Mouse (Mus musculus): ENCODE data around the gene Nsfl1c.
"Not testable (repeated sequence)": the region's sequence is repeated elsewhere in the genome, so short reads cannot be mapped to it uniquely, and the experiment has no call there.

Nsfl1c gene

DNA sequence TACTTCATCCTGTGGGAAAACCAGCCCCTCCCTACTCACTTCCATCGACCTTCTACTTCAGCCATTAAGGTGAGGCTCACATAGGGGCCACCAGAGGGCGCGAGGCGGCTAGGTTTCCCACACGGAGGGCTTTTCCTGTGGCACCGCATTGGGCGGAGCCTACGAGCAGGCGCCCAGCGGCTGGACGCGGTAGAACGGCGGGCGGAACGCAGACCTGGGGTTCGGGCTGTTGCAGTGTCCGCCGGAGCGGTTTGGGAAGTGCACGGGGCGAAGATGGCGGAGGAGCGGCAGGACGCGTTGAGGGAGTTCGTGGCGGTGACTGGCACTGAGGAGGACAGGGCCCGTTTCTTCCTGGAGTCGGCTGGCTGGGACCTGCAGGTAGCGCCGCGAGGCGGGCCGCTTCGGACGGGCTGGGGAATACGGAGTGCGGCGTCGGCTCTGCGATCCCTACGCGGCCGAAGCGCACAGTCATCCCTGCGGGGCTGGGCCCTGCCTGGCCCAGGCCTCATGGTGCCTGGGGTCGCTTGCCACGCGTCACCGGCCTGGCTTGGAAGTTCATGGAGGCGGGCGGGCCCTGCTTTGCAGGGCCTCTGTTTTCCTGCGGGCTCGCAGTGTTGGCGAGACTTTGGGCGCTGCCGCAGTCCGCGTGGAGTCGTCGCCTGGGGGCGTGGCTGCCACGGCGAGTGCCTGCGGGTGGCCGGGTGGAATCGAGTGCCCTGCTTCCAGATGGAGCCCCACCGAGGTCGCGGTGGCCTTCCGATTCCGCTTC is at the start of gene Nsfl1c:
Gene Nsfl1c, plus strand, starts transcription at position 148 of the 769 bp plus-strand sequence.
- peak; percentile 96 for DNase-seq

DNA sequence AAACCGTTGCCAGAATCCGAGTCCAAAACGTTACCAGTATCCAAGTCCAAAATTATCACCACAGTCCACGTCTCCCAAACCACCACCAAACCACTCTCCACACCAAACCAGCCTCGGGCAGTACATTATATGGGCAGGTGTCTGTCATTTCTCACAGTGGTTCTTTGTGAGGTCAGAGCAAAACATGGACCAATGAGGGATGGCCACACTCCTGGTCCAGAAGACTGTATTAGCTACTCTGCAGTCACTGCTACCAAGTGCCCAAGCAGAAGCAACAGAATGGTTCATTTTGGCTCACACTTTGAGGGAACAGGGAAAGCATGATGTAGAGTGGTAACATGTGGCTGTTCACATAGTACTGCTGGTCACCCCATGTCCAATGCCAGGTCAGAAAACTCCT is 17.9 kb upstream of the Nsfl1c start, which contains the start of gene 4921509C19Rik:
Gene 4921509C19Rik, minus strand, starts transcription at position 101 of the 400 bp plus-strand sequence.
- not testable (repeated sequence) for DNase-seq

DNA sequence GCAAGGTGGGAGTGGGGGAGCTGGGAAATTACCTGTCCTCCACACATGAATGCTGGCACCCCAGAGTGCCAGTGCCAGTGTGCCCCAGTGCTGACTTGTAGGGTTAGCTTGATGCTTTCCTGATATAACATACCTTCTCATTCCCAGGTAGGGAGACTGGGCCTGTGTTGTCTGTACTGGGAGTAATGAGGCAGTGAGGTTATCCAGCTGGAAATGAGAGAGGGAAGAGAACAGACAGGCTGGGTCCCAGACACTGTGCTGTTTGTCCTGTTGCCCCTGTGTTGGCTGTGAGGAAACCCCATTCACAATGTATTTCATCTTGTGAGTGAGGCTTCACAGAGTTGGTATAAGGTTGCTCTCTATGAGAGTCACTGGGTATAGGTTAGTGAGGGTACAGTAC is 7.5 kb upstream of the Nsfl1c start:
- no peak for DNase-seq

DNA sequence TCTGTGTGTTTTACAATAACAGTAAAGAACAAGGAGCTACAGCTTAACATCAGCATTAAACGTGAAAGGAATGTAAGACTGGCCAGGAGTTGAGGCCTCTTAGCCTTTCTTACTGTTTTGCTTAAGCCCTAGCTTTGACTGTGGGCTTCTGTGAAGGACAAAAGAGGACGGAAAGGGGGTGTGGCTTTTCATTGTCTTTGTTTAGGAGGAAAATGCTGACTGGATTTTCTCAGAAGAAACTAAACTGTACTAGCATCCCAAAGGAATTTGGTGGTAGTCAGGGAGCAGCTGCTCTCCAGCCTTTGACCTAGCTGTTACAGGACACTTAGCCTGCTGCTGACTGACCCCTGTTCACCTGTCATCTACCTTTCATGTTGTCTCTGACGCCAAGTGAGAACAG is 4.4 kb downstream of the Nsfl1c start:
- DNase-seq, result no peak

DNA sequence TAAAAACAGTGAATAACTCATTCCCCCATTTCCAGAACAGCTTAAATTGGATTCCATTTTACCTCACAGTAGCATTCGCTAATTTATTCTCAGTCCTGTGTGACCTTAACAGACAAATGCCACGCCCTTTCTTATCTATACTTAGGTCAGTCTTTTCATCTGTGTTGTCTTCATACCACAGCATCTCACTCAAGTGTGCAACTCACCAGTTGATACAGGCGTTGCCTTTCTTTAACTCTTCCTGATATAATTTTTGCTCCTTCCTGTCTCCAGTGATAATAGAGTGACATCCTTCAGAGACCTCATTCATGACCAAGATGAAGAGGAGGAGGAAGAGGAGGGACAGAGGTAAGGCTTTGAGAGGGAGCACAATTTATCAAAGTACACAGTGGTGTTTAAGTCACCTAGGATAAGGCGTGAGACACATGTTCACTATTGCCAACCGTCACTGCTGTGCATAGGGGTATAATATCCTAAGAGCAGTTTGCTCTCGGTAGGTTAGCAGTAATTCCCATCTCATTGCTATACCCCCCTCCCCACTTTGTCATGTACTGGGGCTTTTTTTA is 6.5 kb downstream of the Nsfl1c start:
- no peak for DNase-seq

DNA sequence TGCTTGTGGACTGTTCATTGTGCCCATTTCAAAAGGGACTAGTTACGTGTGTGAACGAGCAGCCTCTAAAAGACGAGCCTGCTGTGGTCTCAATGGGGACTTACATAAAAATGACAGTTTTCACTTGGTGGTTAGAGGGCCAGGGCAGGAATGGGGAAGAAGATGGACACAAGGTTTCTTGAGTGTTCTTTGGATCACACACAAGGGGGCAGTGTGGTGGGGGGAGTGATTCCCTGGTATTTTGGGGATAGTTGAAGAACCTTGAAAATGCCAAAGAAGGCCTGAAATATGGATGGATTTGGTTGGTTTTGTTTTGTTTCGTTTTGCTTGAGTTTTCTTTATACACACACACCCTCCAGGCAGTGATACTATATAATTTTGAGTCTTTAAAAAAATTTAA is 10.2 kb downstream of the Nsfl1c start:
- no peak for DNase-seq

DNA sequence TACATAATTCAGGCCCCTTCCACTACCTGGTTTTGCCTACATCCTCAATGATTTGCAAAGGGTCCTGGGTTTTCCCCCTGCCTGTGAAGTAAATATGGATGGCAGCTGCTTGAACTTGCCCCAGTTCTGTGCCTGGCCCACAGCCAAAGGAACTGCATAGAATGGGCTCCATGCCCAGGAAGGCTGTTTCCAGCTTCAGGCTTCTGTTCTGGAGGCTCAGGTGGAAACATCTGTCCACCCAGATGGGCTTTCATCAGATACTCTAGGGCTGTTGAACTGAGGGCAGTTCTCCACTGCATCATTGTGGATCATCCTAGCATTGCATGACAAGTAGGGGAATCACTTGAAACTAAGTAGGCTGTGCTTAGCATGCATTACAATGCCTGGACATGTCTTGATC is 18.2 kb downstream of the Nsfl1c start:
- DNase-seq, result peak; percentile 66

DNA sequence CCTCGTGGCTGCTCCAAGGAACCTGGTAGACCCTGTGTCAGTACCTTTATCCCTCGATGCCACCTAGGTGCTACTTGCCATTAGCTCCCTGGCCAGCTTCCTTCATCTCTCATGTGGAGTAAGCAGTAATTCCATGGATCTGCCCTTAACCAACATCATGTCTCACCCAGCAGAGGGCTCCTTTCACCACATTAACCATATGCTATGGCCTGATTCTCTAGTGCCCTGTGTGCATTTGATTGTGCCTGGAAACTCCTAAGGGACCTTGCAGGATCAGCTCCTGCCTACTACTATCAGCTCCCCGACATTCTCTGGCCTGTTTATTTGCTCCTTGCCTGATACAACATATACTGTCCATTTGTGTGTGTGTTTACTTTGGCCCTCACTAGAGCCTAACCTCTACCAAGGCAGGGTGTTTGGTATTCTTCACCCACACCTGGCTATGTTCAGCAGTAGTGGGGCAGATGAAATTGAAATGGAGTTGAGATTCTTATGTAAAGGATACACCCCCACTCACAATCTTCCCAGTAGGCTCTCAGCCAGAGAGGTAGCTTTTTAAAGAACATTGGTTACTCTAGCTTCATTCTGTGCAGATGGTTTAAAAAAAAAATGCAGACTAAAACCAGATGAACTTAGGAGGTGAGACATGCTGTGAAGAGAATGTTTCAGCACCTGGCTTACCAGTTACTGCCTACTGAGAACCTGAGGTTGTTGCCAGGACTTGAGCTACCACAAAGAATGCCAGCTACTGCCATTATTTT is 19.7 kb downstream of the Nsfl1c start:
- DNase-seq, result no peak

DNA sequence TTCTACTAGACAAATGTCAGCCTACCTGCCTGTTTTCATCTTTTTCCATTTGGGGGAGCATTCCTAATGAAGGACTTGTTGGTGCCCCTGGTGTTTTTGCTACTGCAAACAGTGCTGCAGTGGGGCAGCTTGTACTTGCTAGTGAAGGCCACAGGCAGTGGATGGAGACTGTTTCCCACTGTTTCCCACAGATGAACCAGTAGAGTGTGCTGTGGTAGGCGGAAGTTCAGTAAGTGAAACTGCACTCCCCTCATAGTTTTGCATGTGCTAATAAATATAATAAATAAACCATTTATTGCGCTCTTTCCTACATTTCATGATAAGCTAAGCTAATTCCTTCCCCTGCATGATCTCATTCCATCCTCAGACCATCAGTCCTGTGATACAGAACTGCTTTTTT is 25.0 kb downstream of the Nsfl1c start:
- DNase-seq, result no peak

DNA sequence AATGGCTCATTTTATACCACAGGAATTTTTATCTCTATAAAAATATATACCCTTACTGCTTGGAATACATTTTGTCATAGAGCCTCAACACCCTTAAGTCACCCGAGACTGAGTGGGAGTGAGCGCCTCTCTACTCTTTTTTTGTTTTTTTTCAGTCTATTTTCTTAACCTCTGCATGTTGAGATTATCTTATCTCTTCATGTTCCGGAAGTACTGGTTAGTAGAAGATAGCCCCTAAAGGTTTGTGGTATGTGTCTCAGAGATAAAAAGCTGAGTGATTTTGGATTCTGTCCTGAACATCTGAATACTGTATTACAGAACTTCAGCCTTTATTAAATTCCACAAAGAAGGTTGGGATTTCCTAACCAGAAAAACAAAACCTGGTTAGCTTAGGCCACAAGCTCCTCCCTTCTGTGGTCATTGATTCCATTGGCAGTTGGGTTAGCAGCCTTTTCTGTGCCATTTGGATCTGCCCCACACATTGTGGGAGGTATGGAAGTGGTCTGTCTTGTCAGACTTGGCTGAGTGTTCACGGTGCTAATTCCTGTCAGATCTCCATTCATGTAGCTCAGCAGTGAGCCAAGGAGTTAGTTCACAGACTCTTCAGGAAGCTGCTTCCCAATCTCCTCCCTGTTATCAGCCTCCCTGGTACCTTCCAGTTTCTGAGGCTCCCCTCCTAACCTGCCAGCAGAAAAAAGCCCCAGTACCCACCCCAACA is 30.5 kb downstream of the Nsfl1c start:
- DNase-seq, result no peak

DNA sequence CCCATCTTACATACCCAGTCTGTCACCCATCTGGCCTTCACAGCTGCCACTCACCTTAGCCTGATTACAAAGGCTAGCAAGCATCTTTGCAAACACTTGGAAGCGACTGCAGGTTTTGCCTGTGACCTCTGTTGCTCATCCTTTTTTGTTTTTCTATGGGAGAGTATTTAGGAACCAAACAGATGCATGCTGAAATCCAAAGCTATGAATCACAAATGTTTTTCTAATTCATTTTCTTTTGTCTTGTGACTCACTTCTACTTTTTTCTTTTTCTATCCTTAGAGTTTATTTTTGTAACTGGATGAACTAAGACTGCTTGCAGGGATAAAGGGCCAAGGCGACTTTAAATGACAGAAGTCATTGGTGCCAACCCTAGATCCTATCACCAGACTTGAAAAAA is 31.5 kb downstream of the Nsfl1c start:
- DNase-seq, result no peak

DNA sequence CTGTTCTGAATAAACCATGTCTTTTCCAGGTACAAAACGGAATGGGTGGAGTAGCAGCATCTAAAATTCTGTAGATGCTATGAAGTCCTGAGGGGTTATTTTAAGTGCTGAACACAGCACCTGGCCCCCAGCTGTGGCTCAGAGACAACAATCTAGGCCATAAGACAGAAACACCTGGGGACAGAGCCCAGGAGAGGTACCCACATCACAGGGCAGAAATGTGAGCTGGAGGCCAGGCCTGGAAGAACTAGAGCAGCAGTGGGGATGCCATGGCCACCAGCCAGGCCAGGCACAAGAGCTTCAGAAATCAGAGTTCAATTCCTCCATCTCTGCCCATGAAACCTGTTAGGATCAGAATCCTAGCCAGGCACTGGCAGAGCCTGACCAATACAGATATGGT is 34.1 kb downstream of the Nsfl1c start:
- DNase-seq, result no peak

DNA sequence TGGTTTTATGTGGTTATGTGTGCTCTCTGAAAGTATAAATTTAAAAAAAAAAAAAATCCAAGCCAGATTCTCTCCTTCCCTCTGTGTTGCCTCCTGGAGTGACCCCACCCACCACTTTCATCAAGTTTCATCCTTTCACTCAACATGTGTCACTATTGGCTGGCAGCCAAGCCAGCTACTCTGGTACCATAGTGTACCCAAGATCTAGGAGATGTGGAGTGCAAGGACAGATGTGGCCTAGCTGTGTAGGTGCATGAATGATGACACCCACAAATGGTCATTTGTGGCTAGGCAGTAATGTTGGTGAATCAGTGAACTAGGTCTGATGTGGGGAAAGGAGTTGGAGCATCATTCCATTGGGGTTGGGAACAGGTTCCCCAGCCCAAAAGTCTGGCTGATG is 35.2 kb downstream of the Nsfl1c start:
- no peak for DNase-seq

DNA sequence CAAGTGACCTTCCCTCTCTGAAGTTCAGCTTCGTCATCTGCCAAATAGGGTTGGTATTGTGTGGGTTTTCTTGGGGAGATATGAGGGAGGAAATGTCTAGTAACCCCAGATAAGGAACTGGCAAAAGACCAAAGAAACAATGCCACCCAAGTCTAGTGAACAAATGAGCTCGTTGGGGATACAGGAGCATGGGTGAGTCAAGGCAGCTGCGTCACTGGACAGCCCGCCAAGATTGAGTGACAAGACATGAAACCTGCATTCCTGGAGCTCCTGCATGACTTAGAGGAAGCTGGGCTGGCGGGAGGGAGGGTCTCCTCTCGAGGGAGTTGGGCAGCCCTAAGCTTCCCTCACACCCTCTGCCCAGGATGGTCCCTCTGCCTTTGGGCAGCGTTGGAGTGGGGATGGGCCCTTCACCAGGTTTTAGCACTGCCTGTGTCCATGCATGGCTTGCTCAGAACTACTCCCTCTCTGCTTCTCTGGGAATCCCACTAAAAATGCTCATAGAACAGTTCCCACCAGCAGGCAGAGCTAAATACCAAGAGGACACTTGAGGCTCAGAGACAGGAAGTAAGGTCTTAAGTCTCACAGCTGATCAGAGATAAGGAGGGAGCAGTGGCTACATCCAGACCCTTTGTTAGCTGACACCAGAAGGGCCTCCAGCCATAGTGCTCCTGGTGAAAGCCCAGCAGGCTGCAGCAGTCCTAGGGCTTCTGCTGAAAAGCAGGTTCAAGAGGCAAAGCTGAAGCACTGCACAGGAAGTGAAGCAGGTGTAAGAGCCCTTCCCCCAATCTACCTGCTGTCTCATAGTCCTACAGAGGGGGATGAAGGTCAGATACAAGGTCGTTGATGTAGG is 36.6 kb downstream of the Nsfl1c start:
- no peak for DNase-seq

DNA sequence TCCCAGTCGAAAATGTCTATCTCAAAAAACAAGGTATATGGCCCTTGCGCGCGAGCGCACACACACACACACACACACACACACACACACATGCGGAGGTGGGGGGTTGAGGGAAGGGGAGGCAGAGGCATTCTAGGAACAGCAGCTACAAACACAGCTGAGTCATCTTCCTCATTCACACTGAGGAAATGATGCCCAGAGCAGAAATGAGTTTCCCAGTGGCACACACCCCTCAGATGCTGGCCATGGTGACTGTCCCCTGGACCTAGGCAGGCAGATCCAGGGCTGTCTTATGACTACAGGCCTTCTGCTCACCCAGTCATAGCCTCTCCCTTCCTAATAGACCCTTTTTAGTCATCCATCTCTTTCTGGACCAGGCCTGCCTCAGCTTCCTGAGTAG is 39.6 kb downstream of the Nsfl1c start:
- no peak for DNase-seq

DNA sequence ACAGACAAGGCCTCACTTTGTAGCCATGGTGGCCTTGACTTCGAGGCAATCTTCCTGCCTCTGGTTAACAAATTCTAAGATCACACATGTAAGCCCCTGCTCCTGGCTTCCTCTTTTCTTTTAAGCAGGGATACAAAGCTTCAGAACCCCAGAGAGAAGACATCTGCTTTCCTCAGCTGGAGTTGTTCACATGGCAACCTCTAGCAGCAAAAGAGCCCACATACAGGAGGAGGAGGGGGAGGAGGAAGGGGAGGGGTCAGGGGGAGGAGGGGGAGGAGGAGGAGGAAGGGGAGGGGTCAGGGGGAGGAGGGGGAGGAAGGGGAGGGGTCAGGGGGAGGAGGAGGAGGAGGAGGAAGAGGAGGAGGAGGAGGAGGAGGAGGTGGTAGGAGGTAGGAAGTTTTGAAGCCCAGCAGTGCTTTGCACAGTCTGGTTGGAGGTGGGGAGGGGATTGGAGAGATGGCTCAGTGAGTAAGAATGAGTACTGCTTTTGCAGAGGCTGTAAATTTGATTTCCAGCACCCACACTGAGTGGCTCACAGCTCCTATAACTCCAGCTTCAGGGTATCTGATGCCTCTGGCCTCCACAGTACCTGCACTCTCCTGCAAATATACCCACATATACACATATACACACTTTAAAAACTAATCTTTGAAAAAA is 42.1 kb downstream of the Nsfl1c start:
- DNase-seq, result no peak

DNA sequence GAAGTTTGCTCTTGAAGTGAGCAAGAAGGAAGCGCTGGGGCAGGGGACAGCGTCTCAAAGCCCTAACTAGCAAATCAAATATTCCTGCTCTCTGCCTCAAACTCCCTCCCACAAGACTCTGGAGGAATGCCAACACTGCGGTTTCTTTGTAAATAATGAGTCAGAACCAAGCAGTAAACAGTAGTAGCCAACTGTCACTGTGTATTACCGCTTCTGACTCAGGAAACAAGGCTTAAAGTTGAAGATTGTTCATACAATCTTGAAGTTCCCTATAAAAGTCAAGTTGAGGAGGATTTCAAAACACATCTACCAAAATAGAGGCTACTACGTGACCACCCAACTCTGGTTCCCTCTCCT is 42.6 kb downstream of the Nsfl1c start:
- peak; percentile 35 for DNase-seq

DNA sequence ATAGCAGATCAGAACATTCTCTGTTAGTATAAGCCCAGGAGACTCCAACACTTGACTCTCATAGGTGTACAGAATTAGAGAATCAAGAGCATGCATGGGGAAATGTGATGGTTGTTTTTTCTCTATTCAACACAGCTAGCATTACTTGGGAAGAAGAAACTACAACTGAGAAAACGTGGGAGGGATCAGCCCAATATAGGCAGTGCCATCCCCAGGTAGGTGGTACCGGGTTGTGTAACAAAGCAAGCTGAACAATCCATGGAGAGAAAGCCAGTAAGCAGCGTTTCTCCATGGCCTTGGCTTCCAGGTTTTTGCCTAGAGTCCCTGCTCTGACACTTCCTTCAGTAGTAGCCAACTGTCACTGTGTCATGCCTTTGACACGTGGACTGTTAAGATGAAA is 44.7 kb downstream of the Nsfl1c start:
- DNase-seq, result no peak

DNA sequence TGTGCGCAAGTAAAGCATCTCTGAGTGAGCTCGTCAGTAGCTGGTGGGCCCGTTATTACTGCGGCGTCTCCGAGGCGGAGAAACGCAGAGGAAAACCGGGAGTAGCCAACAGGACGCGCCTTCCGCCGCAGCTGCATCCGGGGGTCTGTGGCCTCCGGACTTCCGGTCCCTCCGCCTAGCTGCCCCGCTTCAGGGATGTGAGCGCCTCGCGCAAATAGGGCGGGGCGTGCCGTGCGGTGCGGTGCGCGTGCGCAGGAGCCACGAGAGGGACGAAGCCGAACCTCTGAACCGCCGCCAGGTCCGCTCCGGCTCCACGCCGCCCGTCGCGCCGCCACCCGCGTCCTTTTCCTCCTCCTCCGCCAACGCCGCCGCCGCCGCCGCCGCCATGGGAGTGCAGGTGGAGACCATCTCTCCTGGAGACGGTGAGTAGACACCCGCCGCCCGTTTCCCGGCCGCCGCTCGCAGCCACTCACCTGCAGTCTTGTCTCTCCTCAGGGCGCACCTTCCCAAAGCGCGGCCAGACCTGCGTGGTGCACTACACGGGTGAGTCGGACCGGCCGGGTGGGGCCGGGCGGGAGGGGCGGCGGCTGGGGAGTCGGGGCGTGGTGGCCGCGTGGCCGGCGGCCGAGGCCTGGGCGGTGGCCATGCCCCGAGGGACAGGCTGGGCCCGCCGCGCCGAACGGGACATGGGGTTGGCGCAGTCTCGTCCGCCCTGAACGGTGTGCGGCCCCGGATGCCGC is 48.5 kb downstream of the Nsfl1c start, which contains the start of gene Fkbp1a:
Gene Fkbp1a, plus strand, starts transcription at position 161 of the 740 bp plus-strand sequence.
- peak; percentile 97 for DNase-seq

DNA sequence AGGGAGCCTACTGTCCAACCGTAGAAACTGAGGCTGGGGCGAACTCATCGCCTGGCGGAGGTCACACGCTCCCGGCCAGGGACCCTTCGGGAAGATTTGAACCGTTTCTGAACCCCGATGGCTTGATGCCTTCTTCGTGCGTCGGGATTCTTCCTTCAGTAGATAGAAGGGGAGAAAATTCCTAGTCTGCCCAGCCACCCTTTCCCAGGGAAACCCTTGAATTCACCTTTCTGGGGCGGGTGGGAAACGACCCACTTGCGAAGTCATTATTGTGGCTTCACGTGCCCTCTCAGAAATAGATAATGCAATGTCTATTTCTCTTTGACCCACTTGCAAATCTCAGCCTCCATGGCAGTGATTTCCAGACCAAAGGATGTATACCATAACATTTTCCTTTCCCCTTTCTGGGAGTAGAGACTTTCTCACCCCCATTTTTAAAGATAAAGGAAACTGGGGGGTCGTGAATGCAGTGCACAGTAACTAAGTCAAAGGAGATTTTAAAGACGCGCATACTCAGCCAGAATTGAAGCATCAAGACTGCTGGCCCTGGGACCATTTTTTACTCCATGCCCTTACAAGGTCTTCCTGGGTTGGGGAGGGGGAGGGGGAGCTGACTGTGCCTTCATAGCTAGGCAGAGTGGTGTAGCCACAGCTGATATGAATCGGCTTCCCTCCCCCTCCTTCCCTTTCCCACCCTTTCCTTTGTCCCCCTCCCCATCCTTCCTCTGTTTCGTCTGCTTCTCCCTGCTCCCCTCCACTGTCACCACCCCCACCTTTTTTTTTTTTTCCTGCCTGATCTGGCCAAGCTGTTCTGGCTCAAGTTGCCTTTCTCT is 49.3 kb downstream of the Nsfl1c start:
- DNase-seq, result peak; percentile 38

Measured in kidney, adult 18-20 months (tissue).